Mouse (Mus musculus) layer of hippocampus, adult 8-10 months (tissue): Measurements from ENCODE around the gene Sephs1. TPM values are rescaled to one million over a fixed set of nuclear protein-coding genes. Genes with fewer than 3 reads are reported as not detected.
"Not testable (repeated sequence)": the region's sequence is repeated elsewhere in the genome, so short reads cannot be mapped to it uniquely, and the experiment has no call there.

Experiments
- DNase-seq, 2 experiments: peaks; one replicate each; pipeline ENCODE4 v3.0.0; 2022; ENCODE audit warnings: low spot score in 2 of 2
- total RNA-seq, 4 experiments: library from RNA; stranded (reverse); gene quantifications; 2 replicates each; pipeline ENCODE4 v1.2.4; 2022

Gene Sephs1
- total RNA-seq, 4 experiments from 2014 or later = 17.1 to 25.4 (median 22.0) TPM

GRCm38 (mm10) chr2:4907916-4908315 lies 26.6 kb downstream of the Sephs1 start:
- DNase-seq = no peak

DNA sequence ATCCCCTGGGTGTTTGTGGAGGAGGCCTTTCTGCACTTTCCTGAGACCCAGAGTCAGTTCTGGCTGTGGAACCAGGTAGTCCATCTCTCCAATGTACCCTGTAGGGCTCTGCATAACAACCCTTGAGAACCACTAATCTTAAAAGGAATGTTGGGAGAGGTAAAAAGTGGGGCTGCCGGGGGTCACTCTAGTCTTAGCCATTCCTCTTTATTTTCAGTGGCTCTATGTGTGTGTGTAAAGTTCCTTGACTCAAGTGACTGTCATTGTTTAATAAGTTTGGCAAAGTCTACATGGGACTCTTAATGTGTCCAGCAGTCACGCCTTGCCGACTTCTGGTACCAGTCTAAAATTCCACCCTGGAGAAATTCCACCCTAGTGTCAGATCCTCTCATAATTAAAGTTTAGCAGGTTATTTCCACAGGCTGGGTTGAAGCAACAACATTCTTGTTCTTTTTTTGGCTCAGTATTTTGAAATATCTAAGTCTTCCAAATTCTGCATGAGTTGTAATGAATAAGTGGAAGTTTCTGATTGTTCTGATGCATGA lies 27.5 kb downstream of the Sephs1 start:
- no peak for DNase-seq

GRCm38 (mm10) chr2:4909909-4910308 lies 28.5 kb downstream of the Sephs1 start:
- no peak for DNase-seq

GRCm38 (mm10) chr2:4910521-4910920 lies 29.2 kb downstream of the Sephs1 start:
- no peak for DNase-seq

DNA sequence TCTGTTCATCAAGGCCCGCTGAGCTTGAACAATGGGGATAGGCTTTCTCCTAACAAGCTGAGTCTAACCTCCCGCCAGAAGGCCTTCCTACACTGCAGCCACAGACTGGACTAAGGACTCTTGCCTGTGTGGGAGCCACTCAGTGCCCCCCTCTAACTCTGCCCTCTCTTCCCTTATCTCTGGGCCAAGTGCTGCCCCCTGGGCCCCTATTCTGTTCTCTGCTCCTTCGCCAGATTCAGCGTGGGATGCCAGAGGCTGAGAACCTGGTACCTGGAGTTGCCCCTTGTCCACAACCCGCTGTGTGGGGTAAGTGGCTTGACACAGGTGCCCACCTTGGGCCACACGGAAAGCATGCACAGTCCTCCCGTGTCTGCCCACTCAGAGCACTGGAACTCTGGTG lies 32.6 kb downstream of the Sephs1 start:
- no peak for DNase-seq

DNA sequence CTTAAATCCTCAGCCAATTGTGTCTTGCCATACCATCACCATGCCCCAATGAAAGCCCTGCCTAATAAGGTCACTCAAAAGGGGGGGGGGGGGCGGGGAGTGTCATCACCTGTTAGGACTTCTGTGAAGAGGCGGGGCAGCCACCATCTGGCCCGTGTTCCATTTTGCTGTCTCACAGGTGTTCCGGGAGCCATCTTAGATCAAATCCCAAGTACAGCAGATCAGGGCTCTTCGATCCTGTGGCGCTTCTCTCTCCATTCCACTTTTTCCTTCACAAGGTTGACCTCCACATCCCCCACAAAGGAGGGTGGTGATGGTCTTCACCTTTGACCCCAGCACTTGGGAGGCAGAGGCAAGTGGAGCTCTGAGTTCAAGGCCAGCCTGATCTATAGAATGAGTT lies 34.7 kb downstream of the Sephs1 start:
- DNase-seq = no peak

DNA sequence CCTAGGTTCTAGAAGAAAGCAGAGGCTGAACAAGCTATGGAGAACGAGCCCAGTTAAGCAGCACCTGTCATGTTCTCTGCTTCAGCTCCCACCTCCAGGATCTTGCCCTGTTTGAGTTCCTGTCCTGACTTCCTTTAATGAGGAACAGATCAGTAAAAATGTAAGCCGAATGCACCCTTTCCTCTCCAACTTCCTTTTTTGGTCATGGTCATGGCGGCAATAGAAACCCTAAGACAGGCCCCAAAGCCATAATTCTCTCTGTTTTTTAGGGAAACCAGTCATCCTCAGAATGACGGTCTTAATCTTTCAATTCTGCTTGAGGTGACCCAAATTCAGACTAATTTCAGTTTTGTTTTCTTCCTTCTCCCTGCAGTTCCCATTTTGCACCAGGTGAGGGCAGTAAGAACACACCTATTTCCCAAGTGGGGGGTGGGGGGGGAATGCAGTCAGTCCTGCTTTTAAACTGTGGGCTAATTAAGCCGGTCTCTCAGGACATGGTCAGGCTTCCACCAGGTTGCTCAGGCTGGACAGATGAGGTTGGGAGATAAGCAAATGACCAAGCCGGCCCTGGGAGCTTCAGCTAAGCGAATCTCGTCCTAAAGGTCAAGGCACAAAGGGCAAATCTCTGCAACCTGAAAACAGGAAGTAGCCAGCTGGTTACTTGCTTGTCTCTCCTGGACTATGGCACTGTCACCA lies 36.1 kb downstream of the Sephs1 start:
- DNase-seq = peak in 1 of 2 experiments; percentile 58

DNA sequence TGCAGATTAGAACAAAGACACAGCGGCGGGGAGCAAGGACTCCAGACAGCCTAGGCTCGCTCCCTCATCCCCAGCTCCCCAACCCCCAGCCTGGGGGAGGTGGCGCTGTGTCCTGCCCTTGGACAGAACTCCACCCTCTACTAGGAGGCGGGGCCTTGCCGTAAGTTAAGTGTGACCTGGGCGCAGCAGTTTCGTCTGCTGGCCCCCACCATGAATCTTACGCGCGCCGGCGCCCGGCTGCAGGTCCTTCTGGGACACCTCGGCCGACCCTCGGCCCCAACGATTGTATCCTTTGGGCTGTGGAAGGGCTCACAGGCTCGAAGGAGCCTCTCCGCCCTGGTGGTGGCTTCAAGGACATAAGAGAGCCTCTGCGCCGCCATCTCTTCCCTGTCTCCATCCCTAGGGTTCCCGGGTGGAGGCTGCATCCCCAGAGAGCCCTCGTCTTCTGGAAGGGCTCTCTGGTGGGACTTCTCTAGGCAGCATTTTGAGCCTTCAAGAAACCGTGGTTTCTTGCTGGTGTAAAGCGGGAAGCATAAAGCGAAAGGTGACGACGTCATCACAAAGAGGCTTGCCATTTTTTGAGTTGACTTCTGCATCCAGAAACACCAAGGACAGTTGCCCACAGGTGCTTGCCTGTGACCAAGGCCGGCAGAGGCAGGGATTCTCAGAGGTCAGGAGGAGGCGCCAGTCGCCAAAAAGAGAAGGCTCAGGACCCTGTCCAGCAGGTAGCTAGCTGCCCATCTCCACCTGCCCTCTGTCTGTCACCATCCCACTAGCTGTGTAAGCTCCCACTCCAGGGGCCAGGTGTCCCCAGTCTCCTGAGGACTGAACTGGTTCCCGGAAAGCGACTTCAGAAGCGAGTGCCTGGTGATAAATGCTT lies 37.7 kb downstream of the Sephs1 start, which contains the start of gene Phyh:
Gene Phyh, plus strand, starts transcription at position 160 of the 880 bp plus-strand sequence.
- DNase-seq = peak; percentile 76 to 78

- DNase-seq = no peak
Measured at GRCm38 (mm10) chr2:4921019-4921418, 39.7 kb downstream of the Sephs1 start.

DNA sequence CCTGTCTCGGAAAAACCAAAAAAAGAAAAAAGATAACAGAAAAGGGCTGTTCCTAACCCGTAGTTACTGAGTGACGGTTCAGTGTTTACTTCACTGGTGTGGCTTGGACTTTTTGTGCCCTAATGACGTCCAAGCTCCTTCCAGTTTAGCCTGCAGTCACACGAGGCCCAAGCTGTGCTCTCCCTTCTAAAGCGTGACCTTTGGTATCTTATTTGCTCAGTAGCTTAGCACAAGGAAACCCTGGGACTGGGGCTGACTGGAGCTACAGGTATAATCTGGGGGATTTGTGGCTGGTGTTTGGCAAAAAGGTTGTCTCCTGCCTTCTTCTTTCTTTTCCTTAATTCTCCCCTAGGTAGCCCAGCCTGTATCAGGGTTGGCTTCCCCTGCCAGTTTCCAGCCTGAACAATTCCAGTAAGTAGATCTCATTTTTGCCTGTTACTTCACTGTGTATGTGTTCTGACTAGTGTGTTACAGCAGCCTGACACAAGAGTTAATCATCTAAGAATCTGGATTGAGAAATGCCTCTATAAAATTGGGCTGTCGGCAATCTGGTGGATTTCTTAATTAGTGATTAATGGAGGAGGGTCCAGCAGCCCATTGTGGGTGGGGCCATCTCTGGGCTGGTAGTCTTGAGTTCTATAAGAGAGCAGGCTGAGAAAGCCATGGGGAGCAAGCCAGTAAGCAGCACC lies 41.3 kb downstream of the Sephs1 start:
- no peak for DNase-seq

DNA sequence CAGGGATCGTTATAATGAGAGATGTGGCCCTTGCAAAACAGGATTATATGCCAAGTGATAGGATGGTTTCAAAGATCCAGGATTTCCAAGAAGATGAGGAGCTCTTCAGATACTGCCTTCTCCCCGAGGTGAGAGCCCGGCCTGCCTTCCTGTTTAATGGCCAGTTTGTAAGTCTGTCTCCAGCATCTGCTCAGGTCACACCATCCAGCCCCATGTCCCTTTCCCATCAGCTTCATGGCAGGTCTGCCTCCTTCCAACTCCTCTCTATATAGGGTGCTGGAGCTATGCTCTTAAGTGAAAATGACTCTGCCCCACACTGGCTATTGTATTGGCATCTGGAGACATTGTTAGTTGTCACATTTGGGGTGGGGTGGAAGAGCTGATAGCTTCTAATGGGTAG lies 46.0 kb downstream of the Sephs1 start:
- no peak for DNase-seq

DNA sequence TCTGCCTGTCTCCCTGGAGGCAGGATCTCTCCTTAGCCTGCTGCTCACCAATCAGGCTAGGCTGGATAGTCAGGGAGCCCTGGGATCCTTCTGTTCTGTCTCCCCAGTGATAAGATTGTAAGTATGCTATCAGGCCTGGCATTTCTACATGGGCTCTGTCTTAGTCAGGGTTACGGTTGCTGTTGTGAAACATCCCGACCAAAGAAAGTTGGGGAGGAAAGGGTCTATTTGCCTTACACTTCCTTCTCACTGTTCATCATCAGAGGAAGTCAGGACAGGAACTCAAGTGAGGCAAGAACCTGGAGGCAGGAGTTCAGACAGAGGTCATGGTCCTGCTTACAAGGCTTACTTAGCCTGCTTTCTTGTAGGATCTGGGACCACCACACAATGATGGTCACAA lies 47.9 kb downstream of the Sephs1 start:
- no peak for DNase-seq

- DNase-seq = no peak
Measured at GRCm38 (mm10) chr2:4934516-4934915, 53.2 kb downstream of the Sephs1 start.

DNA sequence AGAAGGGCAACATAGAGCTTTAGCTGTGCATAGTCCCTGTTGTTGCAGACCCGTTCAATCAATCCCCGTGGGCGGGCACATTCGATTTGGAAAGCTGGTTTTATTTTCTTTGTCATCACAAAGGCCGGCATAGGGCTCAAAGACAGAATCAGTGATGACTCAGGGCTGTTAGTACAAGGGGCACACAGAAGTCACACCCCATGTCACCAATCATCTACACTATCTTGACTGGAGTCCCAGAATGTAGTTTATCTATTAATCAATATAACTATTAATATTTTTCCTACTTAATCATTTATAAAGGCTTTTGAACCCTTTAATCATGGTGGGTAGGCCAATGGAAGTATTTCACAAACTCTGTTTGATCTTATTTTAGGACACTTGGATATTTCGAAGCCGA lies 56.6 kb downstream of the Sephs1 start:
- DNase-seq = no peak

DNA sequence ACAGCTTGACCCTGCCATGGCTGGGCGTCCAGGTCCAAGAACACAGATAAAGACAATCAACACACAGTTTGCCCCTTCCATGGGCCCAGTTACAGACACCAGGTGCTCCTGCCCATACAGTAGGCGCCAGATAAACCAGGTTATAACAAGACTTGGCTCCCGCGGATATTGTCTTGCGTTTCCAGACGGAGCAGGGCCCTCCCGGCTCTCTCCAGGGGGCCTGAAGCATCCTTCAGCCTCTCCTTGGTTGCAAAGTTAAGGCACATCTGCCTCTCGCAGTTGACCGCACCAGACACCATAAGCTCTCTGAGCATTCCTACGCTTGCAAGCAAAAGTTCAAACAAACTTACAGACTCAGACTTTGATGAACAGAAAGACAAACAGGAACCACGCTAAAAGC lies 59.5 kb downstream of the Sephs1 start:
- no peak for DNase-seq

GRCm38 (mm10) chr2:4949691-4950090 lies 68.3 kb downstream of the Sephs1 start:
- not testable (repeated sequence) for DNase-seq

DNA sequence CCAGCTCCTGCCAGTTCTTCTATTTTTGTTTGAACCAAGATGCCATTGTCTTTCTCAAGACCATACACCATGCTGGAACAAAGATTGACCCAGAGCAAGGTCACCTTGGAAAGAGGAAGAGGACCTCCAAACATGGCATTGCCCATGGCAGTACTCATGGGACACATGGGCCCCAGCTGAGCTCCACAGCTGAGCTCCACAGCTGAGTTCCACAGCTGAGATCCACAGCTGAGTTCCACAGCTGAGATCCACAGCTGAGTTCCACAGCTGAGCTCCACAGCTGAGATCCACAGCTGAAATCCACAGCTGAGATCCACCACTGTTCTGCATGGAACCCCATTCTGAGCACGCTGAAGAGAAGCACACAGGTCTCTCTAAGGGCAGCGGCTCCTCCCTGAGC lies 69.6 kb downstream of the Sephs1 start:
- no peak for DNase-seq

DNA sequence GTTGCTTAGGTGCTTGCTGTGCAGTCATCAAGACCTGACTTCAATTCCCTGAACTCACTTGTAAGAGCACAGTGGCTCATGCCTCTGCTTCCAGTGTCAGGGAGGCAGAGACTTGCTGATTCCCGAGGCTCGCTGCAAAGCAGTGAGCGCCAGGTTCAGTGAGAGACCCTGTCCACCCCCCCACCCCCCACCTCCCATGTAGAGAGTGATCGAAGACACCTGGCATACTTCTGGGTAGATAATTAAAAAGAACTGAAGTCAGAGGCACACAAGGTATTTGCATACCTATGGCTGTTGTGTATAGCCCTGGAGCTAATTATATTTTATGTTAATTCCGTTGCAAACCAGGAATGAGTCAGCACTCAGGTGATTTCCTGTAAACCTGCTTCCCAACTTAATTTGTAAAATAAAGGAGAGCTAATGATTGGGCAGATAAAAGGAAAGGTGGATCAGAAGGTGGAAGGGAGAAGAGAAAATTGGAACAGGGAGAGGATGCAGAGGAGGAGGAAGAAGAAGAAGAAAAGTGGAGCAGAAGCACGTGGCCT lies 72.9 kb downstream of the Sephs1 start:
- no peak for DNase-seq

GRCm38 (mm10) chr2:4958039-4958438 lies 76.7 kb downstream of the Sephs1 start:
- DNase-seq = no peak
